Mouse (Mus musculus) lung, adult 18-20 months (tissue): ENCODE results near the gene Olfr670.
"Not testable (repeated sequence)": the region's sequence is repeated elsewhere in the genome, so short reads cannot be mapped to it uniquely, and the experiment has no call there.

Experiments used
- DNase-seq, 2 experiments: peaks; one replicate each; pipeline ENCODE4 v3.0.0; 2022; ENCODE audit warnings: mixed read lengths in 2 of 2

Olfr670 gene

DNA sequence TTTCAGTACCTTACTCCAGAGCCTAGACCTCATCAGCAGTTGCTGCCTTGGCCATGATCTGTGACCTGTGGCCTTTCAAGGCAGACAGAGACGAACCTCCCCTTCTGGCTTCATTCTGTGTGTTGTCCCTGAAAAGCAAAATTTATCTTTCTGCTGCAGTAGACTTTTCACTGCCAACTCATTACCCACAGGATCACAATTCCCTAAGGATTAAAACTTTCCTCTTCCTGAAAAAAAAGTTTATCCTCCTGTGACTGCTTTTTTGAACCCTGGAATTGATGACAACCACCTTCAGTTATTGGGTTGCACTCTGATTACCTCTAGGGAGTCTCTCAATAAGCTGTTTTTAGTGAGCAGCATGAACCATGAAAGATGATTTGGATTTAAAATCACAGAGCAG lies at the start of gene Olfr670:
Gene Olfr670 (minus strand): TSS at position 101 of the 400 bp plus-strand sequence.
- no peak for DNase-seq

DNA sequence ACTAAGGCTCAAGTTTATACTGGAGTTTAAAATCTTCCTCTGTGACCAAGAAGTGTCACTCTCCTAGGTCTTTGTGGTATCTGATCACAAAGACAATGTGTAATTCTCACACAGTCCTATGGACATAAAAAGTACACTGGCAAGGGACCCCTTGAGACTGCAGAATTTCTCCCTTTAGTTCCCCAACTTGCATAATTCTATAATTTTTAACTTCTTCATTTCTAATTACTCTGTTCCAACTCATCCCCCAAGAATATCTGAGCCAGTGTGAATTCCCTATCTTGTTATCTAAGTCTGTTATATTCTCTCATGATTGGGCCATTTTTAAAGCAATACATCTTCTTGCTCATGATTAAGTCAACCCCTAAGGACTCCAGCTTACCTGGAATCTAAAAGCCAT lies 39.5 kb upstream of the Olfr670 start, which contains the start of gene Olfr672:
Gene Olfr672 (minus strand): TSS at position 101 of the 400 bp plus-strand sequence.
- no peak for DNase-seq

DNA sequence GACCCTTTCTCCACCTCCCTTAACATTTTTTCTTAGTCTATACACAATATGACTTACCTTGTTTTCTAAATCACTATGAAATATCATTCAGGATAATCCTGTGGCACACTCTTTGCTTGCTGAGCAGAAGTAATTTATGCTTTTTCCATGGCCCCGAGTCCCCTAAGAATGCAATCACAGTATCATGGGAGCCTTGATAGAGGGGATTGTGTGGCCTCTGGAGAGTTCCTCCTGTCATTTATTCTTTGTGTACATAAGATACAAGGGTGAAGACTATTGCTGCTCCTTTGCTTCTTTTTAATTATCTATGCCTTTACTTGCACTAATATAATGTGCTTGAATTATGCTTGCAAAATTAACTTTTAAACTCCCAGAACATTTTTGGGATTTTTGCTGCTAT lies 16.6 kb upstream of the Olfr670 start, which contains the start of gene Olfr671:
Gene Olfr671 (minus strand): TSS at position 101 of the 400 bp plus-strand sequence.
- no peak for DNase-seq

DNA sequence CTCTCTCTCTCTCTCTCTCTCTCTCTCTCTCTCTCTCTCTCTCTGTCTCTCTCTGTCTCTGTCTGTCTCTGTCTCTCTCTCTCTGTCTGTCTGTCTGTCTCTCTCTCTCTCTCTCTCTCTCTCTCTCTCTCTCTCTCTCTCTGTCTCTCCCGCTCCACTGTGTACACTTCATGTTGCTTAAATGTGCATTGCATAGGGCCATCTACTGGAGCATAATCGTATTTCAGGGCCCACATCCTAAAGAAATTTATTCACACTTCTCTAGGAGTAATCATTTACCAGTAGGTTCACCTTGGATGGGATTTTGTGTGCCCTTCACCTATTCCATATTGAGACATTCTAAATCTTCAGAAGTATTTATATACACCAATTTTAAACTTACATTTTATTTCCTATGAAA lies 10.1 kb upstream of the Olfr670 start:
- not testable (repeated sequence) for DNase-seq

DNA sequence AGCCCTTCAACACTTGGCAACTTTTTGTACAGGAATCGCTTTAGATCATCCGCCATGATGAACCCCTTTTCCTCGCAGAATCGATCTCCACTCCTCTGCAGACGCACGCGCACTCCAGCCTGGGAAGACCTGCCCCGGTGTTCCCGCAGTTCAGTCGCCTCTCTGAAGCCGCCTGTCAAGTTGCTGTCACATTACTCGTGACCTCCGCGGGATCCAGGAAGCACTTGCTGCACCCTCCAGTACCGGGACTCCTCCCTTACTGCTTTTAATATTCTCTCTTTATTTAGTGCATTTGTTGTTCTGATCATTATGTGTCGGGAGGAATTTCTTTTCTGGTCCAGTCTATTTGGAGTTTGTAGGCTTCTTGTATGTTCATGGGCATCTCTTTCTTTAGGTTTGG lies 12.2 kb downstream of the Olfr670 start:
- not testable (repeated sequence) for DNase-seq

DNA sequence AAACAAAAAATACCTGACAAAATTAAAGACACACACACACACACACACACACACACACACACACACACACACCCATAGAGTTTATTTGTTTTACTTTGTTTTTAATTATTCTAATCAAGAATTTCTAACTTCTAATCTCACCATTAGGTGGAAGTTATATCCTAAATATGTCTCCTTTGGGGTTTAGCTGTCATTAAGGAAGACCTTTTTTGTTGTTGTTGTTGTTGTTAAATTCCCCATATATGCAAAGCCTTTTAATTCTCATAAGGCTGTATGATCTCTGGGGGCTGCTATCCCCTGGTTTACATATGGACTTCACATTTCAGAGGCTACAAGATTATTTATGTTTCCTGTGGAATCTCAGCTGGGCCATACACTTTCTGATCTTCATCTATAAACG lies 28.5 kb downstream of the Olfr670 start, which contains the start of gene Olfr669:
Gene Olfr669 (plus strand): TSS at position 301 of the 400 bp plus-strand sequence.
- no peak for DNase-seq

DNA sequence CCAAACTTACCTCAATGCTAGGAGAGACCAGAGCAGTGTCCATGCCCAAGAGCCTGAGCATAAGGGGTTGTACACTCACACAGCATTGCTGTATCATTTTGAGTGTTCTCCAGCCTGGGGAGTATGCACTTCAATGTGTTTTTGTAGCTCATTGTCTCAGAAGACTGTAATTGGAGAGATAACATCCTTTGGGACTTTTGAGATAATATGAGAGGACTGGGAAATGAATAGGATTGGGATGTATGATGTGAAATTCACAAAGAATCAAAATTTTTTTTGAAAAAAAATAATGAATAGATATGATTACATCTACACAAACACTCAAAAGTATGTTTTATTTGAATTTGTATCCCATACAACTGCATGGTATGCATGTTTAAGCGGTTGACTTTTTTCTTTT lies 34.5 kb downstream of the Olfr670 start, which contains the start of gene Olfr668:
Gene Olfr668 (minus strand): TSS at position 101 of the 400 bp plus-strand sequence.
- DNase-seq, result no peak

DNA sequence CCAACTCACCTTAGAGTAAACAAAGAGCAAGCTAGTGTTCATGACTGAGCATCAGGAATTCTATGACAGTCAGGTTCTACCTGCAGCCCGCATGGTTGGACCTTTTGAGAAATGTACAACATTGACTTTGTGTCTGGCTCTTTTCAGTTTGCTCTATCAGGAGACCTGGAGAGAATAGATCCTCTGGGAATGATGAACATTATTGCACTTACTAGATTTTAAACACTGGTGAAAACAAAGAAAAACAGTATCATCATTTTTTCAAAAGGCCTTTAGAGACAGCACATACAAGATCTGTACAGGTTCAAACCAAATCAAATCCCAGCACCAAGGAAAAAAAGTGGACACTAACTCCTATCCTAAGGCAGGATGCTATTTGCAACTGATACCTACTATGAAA lies 41.0 kb downstream of the Olfr670 start, which contains the start of gene Olfr667:
Gene Olfr667 (minus strand): TSS at position 101 of the 400 bp plus-strand sequence.
- DNase-seq, result no peak
